Mouse (Mus musculus): ENCODE results near the gene Sqstm1. TPM values are rescaled to one million over a fixed set of nuclear protein-coding genes. Genes with fewer than 3 reads are reported as not detected.

The Sqstm1 gene
- polyA plus RNA-seq, 1 experiment from 2014 or later, result 135 TPM

- Histone ChIP-seq H3K36me3 (replicated peaks; ENCODE audit: control insufficient read depth, insufficient read depth, low read depth, low read length) (peaks cover 4% of the 10 kb centered on the region), H3K4me3 (ENCODE audit: low read depth, low read length) (peak overlapping the region; percentile 58), H3K9ac (replicated peaks; ENCODE audit: low read length) (peak overlapping the region; percentile 57), H3K27ac (replicated peaks; ENCODE audit: low read depth, low read length) (no peak overlapping the region), H3K4me1 (ENCODE audit: control insufficient read depth, insufficient read depth, low read length) (peaks cover 5% of the 10 kb centered on the region), H3K9me3 (replicated peaks; ENCODE audit: control insufficient read depth, low read length) (no peaks in the 10 kb centered on the region), H3K27me3 (ENCODE audit: control insufficient read depth, insufficient read depth, low read length) (peaks cover 18% of the 10 kb centered on the region), H3K4me2 (ENCODE audit: low read depth, low read length) (peak overlapping the region; percentile 96)
- 1% methylated on average over 17 of the region's 27 CpGs for WGBS
- DNase-seq (ENCODE audit: low spot score), result peak; percentile 93
- peak; percentile 83 for ATAC-seq (replicated peaks; ENCODE audit: insufficient number of reproducible peaks, low FRiP score, low TSS enrichment, low read depth)
These were observed 25.9 kb upstream of the Sqstm1 start for GRCm38 (mm10) chr11:50236540-50236936.

GRCm38 (mm10) chr11:50234606-50235005, 24.0 kb upstream of the Sqstm1 start:
- Histone ChIP-seq H3K4me3 (ENCODE audit: low read depth, low read length) (no peak overlapping the region), H3K27ac (replicated peaks; ENCODE audit: low read depth, low read length) (no peak overlapping the region), H3K4me2 (ENCODE audit: low read depth, low read length) (no peak overlapping the region), H3K4me1 (ENCODE audit: control insufficient read depth, insufficient read depth, low read length) (peaks cover 11% of the 10 kb centered on the region), H3K9me3 (replicated peaks; ENCODE audit: control insufficient read depth, low read length) (no peaks in the 10 kb centered on the region), H3K9ac (replicated peaks; ENCODE audit: low read length) (no peak overlapping the region), H3K36me3 (replicated peaks; ENCODE audit: control insufficient read depth, insufficient read depth, low read depth, low read length) (peaks cover 4% of the 10 kb centered on the region), H3K27me3 (ENCODE audit: control insufficient read depth, insufficient read depth, low read length) (peaks cover 18% of the 10 kb centered on the region)
- WGBS, result 96% methylated on average over 25 of the region's 25 CpGs
- DNase-seq (ENCODE audit: low spot score) (no peak), ATAC-seq (replicated peaks; ENCODE audit: insufficient number of reproducible peaks, low FRiP score, low TSS enrichment, low read depth) (no peak)

GRCm38 (mm10) chr11:50233993-50234392, 23.4 kb upstream of the Sqstm1 start:
- peaks cover 18% of the 10 kb centered on the region for H3K27me3 ChIP-seq (ENCODE audit: control insufficient read depth, insufficient read depth, low read length)
- no peaks in the 10 kb centered on the region for H3K9me3 ChIP-seq (replicated peaks; ENCODE audit: control insufficient read depth, low read length)
- no peak for DNase-seq (ENCODE audit: low spot score)
- ATAC-seq (replicated peaks; ENCODE audit: insufficient number of reproducible peaks, low FRiP score, low TSS enrichment, low read depth), result no peak
- H3K27ac ChIP-seq (replicated peaks; ENCODE audit: low read depth, low read length), result no peak overlapping the region
- H3K36me3 ChIP-seq (replicated peaks; ENCODE audit: control insufficient read depth, insufficient read depth, low read depth, low read length), result peaks cover 4% of the 10 kb centered on the region
- H3K9ac ChIP-seq (replicated peaks; ENCODE audit: low read length), result no peak overlapping the region
- WGBS, result 84% methylated on average over 11 of the region's 11 CpGs
- no peak overlapping the region for H3K4me2 ChIP-seq (ENCODE audit: low read depth, low read length)
- H3K4me1 ChIP-seq (ENCODE audit: control insufficient read depth, insufficient read depth, low read length), result peaks cover 15% of the 10 kb centered on the region
- H3K4me3 ChIP-seq (ENCODE audit: low read depth, low read length), result no peak overlapping the region

- Histone ChIP-seq H3K27ac (replicated peaks; ENCODE audit: low read depth, low read length) (no peak overlapping the region), H3K4me1 (ENCODE audit: control insufficient read depth, insufficient read depth, low read length) (peaks cover 21% of the 10 kb centered on the region), H3K4me2 (ENCODE audit: low read depth, low read length) (no peak overlapping the region), H3K9ac (replicated peaks; ENCODE audit: low read length) (no peak overlapping the region), H3K36me3 (replicated peaks; ENCODE audit: control insufficient read depth, insufficient read depth, low read depth, low read length) (peaks cover 4% of the 10 kb centered on the region), H3K9me3 (replicated peaks; ENCODE audit: control insufficient read depth, low read length) (no peaks in the 10 kb centered on the region), H3K4me3 (ENCODE audit: low read depth, low read length) (no peak overlapping the region), H3K27me3 (ENCODE audit: control insufficient read depth, insufficient read depth, low read length) (peaks cover 12% of the 10 kb centered on the region)
- 93% methylated on average over 13 of the region's 13 CpGs for WGBS
- DNase-seq (ENCODE audit: low spot score), result no peak
- no peak for ATAC-seq (replicated peaks; ENCODE audit: insufficient number of reproducible peaks, low FRiP score, low TSS enrichment, low read depth)
These were observed 22.4 kb upstream of the Sqstm1 start for GRCm38 (mm10) chr11:50233022-50233421.

GRCm38 (mm10) chr11:50231411-50231810, 20.8 kb upstream of the Sqstm1 start:
- H3K9ac ChIP-seq (replicated peaks; ENCODE audit: low read length), result no peak overlapping the region
- H3K4me2 ChIP-seq (ENCODE audit: low read depth, low read length), result peak overlapping the region; percentile 36; the same call in 1 of the 2 replicates
- ATAC-seq (replicated peaks; ENCODE audit: insufficient number of reproducible peaks, low FRiP score, low TSS enrichment, low read depth) (no peak), DNase-seq (ENCODE audit: low spot score) (peak; percentile 87)
- peak overlapping the region; percentile 17; the same call in 1 of the 2 replicates for H3K4me3 ChIP-seq (ENCODE audit: low read depth, low read length)
- H3K9me3 ChIP-seq (replicated peaks; ENCODE audit: control insufficient read depth, low read length), result no peaks in the 10 kb centered on the region
- H3K27me3 ChIP-seq (ENCODE audit: control insufficient read depth, insufficient read depth, low read length), result no peaks in the 10 kb centered on the region
- WGBS, result 21% methylated on average over 8 of the region's 8 CpGs
- H3K4me1 ChIP-seq (ENCODE audit: control insufficient read depth, insufficient read depth, low read length), result peaks cover 21% of the 10 kb centered on the region
- peaks cover 4% of the 10 kb centered on the region for H3K36me3 ChIP-seq (replicated peaks; ENCODE audit: control insufficient read depth, insufficient read depth, low read depth, low read length)
- H3K27ac ChIP-seq (replicated peaks; ENCODE audit: low read depth, low read length), result no peak overlapping the region

GRCm38 (mm10) chr11:50230481-50231304, 20.1 kb upstream of the Sqstm1 start:
- WGBS, result 24% methylated on average over 45 of the region's 45 CpGs
- Histone ChIP-seq H3K4me1 (ENCODE audit: control insufficient read depth, insufficient read depth, low read length) (peaks cover 22% of the 10 kb centered on the region), H3K4me3 (ENCODE audit: low read depth, low read length) (peak overlapping the region; percentile 17), H3K27me3 (ENCODE audit: control insufficient read depth, insufficient read depth, low read length) (no peaks in the 10 kb centered on the region), H3K9ac (replicated peaks; ENCODE audit: low read length) (peak overlapping the region; percentile 39; the same call in 1 of the 2 replicates), H3K9me3 (replicated peaks; ENCODE audit: control insufficient read depth, low read length) (no peaks in the 10 kb centered on the region), H3K27ac (replicated peaks; ENCODE audit: low read depth, low read length) (no peak overlapping the region), H3K36me3 (replicated peaks; ENCODE audit: control insufficient read depth, insufficient read depth, low read depth, low read length) (peaks cover 4% of the 10 kb centered on the region), H3K4me2 (ENCODE audit: low read depth, low read length) (peak overlapping the region; percentile 36)
- ATAC-seq (replicated peaks; ENCODE audit: insufficient number of reproducible peaks, low FRiP score, low TSS enrichment, low read depth) (no peak), DNase-seq (ENCODE audit: low spot score) (no peak)

GRCm38 (mm10) chr11:50229252-50229910, 18.8 kb upstream of the Sqstm1 start:
- ATAC-seq (replicated peaks; ENCODE audit: insufficient number of reproducible peaks, low FRiP score, low TSS enrichment, low read depth) (no peak), DNase-seq (ENCODE audit: low spot score) (no peak)
- Histone ChIP-seq H3K9ac (replicated peaks; ENCODE audit: low read length) (0 out of 2 replicates have a peak overlapping the region, but pooled peaks have one; percentile 4), H3K27ac (replicated peaks; ENCODE audit: low read depth, low read length) (no peak overlapping the region), H3K4me2 (ENCODE audit: low read depth, low read length) (no peak overlapping the region), H3K27me3 (ENCODE audit: control insufficient read depth, insufficient read depth, low read length) (no peaks in the 10 kb centered on the region), H3K4me1 (ENCODE audit: control insufficient read depth, insufficient read depth, low read length) (peaks cover 21% of the 10 kb centered on the region), H3K9me3 (replicated peaks; ENCODE audit: control insufficient read depth, low read length) (no peaks in the 10 kb centered on the region), H3K36me3 (replicated peaks; ENCODE audit: control insufficient read depth, insufficient read depth, low read depth, low read length) (peaks cover 4% of the 10 kb centered on the region), H3K4me3 (ENCODE audit: low read depth, low read length) (no peak overlapping the region)
- WGBS, result 35% methylated on average over 7 of the region's 7 CpGs

- no peak overlapping the region for H3K4me2 ChIP-seq (ENCODE audit: low read depth, low read length)
- 8% methylated on average over 3 of the region's 3 CpGs for WGBS
- no peaks in the 10 kb centered on the region for H3K9me3 ChIP-seq (replicated peaks; ENCODE audit: control insufficient read depth, low read length)
- H3K36me3 ChIP-seq (replicated peaks; ENCODE audit: control insufficient read depth, insufficient read depth, low read depth, low read length), result peaks cover 4% of the 10 kb centered on the region; the same call in 1 of the 2 replicates
- no peaks in the 10 kb centered on the region for H3K27me3 ChIP-seq (ENCODE audit: control insufficient read depth, insufficient read depth, low read length)
- DNase-seq (ENCODE audit: low spot score) (peak; percentile 41), ATAC-seq (replicated peaks; ENCODE audit: insufficient number of reproducible peaks, low FRiP score, low TSS enrichment, low read depth) (no peak)
- H3K4me3 ChIP-seq (ENCODE audit: low read depth, low read length), result no peak overlapping the region
- H3K9ac ChIP-seq (replicated peaks; ENCODE audit: low read length), result no peak overlapping the region
- no peak overlapping the region for H3K27ac ChIP-seq (replicated peaks; ENCODE audit: low read depth, low read length)
- H3K4me1 ChIP-seq (ENCODE audit: control insufficient read depth, insufficient read depth, low read length), result peaks cover 21% of the 10 kb centered on the region
These were observed 18.1 kb upstream of the Sqstm1 start for GRCm38 (mm10) chr11:50228772-50229171.

Measured in embryonic facial prominence, embryonic 11.5 days (tissue).